Mouse (Mus musculus) bone marrow macrophage, adult 2 months (primary cell): ENCODE measurements around the gene Alyref.

Source experiments
- CTCF ChIP-seq: IDR thresholded peaks from 2 replicates; pipeline ENCODE4 v1.5.1; 2012; ENCODE audit warnings: low read depth, mild to moderate bottlenecking, low read length, moderate library complexity
- POLR2A ChIP-seq: IDR thresholded peaks from 2 replicates; pipeline ENCODE4 v1.6.1; 2012; ENCODE audit warnings: mild to moderate bottlenecking, low read depth, low read length, borderline replicate concordance

GRCm38 (mm10) chr11:120580190-120580589 is 18.0 kb downstream of the Alyref start:
- TF ChIP-seq POLR2A = no peak
- no peak for TF ChIP-seq CTCF
